Mouse (Mus musculus): ENCODE data around the gene Ppp1r12a. TPM values are rescaled to one million over a fixed set of nuclear protein-coding genes. Genes with fewer than 3 reads are reported as not detected.
A peak's percentile ranks its signal among the peaks of the same experiment; 100 is the strongest.

The Ppp1r12a gene
- polyA plus RNA-seq, 1 experiment from 2014 or later = 82.9 TPM

DNA sequence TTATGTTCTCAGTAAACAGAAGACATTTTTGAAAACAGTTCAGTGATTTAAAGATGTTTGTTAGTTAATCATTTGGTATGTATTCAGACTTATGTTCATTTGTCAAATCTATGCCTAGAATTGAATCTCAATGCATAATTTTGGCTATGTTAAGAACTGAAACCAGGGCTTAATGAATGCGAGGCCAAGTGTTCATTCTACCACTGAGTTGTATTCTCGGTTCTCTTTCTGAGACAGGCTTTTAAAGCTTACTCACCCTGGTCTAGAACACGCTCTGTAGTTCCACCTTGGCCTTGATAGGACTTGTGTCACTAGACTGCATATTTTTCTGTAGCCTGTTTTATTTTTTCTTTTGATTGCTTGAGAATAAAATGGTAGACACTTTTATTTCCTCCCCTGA is 28.0 kb downstream of the Ppp1r12a start:
- Histone ChIP-seq H3K4me3 (ENCODE audit: low read depth, low read length) (no peak overlapping the region), H3K36me3 (ENCODE audit: insufficient read depth, low read length) (no peaks in the 10 kb centered on the region), H3K9ac (replicated peaks; ENCODE audit: low read depth) (no peak overlapping the region), H3K27me3 (replicated peaks; ENCODE audit: insufficient read depth, low read length) (no peaks in the 10 kb centered on the region), H3K27ac (ENCODE audit: low read length) (0 out of 2 replicates have a peak overlapping the region, but pooled peaks have one; percentile 2), H3K9me3 (ENCODE audit: low read length) (no peaks in the 10 kb centered on the region), H3K4me2 (replicated peaks; ENCODE audit: low read depth, low read length) (no peak overlapping the region), H3K4me1 (ENCODE audit: insufficient read depth, low read depth, low read length) (peaks cover 8% of the 10 kb centered on the region)
- no peak for TF ChIP-seq CTCF (IDR thresholded peaks at IDR 0.05)
- no peak for TF ChIP-seq EP300 (IDR thresholded peaks at IDR 0.05)
- WGBS = 83% methylated on average over 3 of the region's 3 CpGs
- ATAC-seq (no peak), DNase-seq (ENCODE audit: low spot score) (no peak)

DNA sequence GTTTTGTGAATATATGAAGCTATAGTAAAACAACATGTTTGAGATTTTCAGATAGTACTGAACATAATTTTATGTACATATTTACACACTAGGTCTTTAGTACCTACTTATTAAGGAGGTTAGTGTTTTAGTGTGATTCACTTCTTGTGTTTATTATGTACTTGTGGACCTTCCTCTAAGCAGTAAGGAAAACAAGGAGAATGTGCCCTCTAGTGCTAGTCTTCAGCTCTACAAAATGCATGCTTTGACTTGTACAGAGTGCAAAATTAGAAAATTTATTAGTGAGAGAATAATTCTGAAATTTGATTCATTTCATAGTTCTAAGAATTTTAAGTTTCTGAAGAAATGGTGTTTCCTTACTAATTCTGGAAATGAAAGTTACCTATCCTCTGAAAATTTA is 28.6 kb downstream of the Ppp1r12a start:
- DNase-seq (ENCODE audit: low spot score) = peak; percentile 62
- ATAC-seq = no peak

DNA sequence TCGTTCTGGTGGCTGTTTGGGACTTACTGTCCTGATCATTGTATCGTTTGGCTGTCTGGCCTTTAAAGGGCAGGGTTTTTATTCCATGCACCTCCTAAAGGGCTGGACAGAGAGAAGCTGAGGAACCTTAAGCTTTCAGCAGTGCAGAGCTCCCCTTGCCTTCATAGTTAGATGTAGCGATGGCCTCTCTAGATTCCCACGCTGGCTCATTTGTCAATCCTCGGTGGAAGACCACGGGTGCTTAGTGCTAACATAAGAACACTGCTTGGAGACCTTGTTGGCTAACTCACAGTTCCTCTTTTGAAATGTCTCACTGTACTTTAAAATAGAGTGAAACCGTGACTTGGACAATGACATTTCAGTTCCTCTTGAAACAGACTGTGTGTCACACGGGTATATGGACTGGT is 29.4 kb downstream of the Ppp1r12a start:
- ATAC-seq = 0 out of 2 replicates have a peak, but pooled peaks have one; percentile 44
- H3K4me2 ChIP-seq (replicated peaks; ENCODE audit: low read depth, low read length) = 0 out of 2 replicates have a peak overlapping the region, but pooled peaks have one; percentile 2
- peak; percentile 64 for DNase-seq (ENCODE audit: low spot score)
- WGBS = 43% methylated on average over 8 of the region's 8 CpGs
- no peak overlapping the region for H3K4me3 ChIP-seq (ENCODE audit: low read depth, low read length)
- no peaks in the 10 kb centered on the region for H3K27me3 ChIP-seq (replicated peaks; ENCODE audit: insufficient read depth, low read length)
- no peak overlapping the region; the same call in 1 of the 2 replicates for H3K27ac ChIP-seq (ENCODE audit: low read length)
- no peaks in the 10 kb centered on the region for H3K9me3 ChIP-seq (ENCODE audit: low read length)
- H3K4me1 ChIP-seq (ENCODE audit: insufficient read depth, low read depth, low read length) = peaks cover 8% of the 10 kb centered on the region
- H3K9ac ChIP-seq (replicated peaks; ENCODE audit: low read depth) = no peak overlapping the region
- TF ChIP-seq CTCF (IDR thresholded peaks at IDR 0.05) (no peak), EP300 (IDR thresholded peaks at IDR 0.05) (no peak)
- H3K36me3 ChIP-seq (ENCODE audit: insufficient read depth, low read length) = no peaks in the 10 kb centered on the region

More for the DNA sequence above, 28.6 kb downstream of the Ppp1r12a start:
- no peak overlapping the region for H3K27ac ChIP-seq (ENCODE audit: low read length)
- H3K4me2 ChIP-seq (replicated peaks; ENCODE audit: low read depth, low read length) = no peak overlapping the region
- no peak overlapping the region for H3K9ac ChIP-seq (replicated peaks; ENCODE audit: low read depth)
- TF ChIP-seq CTCF (IDR thresholded peaks at IDR 0.05) (peak; percentile 71), EP300 (IDR thresholded peaks at IDR 0.05) (no peak)
- no peak overlapping the region for H3K4me3 ChIP-seq (ENCODE audit: low read depth, low read length)
- peaks cover 8% of the 10 kb centered on the region for H3K4me1 ChIP-seq (ENCODE audit: insufficient read depth, low read depth, low read length)
- H3K9me3 ChIP-seq (ENCODE audit: low read length) = no peaks in the 10 kb centered on the region
- no peaks in the 10 kb centered on the region for H3K27me3 ChIP-seq (replicated peaks; ENCODE audit: insufficient read depth, low read length)
- H3K36me3 ChIP-seq (ENCODE audit: insufficient read depth, low read length) = no peaks in the 10 kb centered on the region

- Histone ChIP-seq H3K9ac (replicated peaks; ENCODE audit: low read depth) (no peak overlapping the region), H3K4me1 (ENCODE audit: insufficient read depth, low read depth, low read length) (peaks cover 8% of the 10 kb centered on the region), H3K4me2 (replicated peaks; ENCODE audit: low read depth, low read length) (no peak overlapping the region), H3K27ac (ENCODE audit: low read length) (no peak overlapping the region), H3K36me3 (ENCODE audit: insufficient read depth, low read length) (no peaks in the 10 kb centered on the region), H3K9me3 (ENCODE audit: low read length) (no peaks in the 10 kb centered on the region), H3K4me3 (ENCODE audit: low read depth, low read length) (no peak overlapping the region), H3K27me3 (replicated peaks; ENCODE audit: insufficient read depth, low read length) (no peaks in the 10 kb centered on the region)
- DNase-seq (ENCODE audit: low spot score) = no peak
- 68% methylated on average over 2 of the region's 2 CpGs for WGBS
- ATAC-seq = no peak
- TF ChIP-seq CTCF (IDR thresholded peaks at IDR 0.05) = no peak
- no peak for TF ChIP-seq EP300 (IDR thresholded peaks at IDR 0.05)
Measured at GRCm38 (mm10) chr10:108192306-108192705, 30.3 kb downstream of the Ppp1r12a start.

GRCm38 (mm10) chr10:108196124-108196523 is 34.1 kb downstream of the Ppp1r12a start:
- Histone ChIP-seq H3K9ac (replicated peaks; ENCODE audit: low read depth) (no peak overlapping the region), H3K4me1 (ENCODE audit: insufficient read depth, low read depth, low read length) (peaks cover 7% of the 10 kb centered on the region), H3K4me2 (replicated peaks; ENCODE audit: low read depth, low read length) (no peak overlapping the region), H3K27ac (ENCODE audit: low read length) (no peak overlapping the region), H3K4me3 (ENCODE audit: low read depth, low read length) (no peak overlapping the region), H3K27me3 (replicated peaks; ENCODE audit: insufficient read depth, low read length) (no peaks in the 10 kb centered on the region), H3K36me3 (ENCODE audit: insufficient read depth, low read length) (no peaks in the 10 kb centered on the region), H3K9me3 (ENCODE audit: low read length) (no peaks in the 10 kb centered on the region)
- 98% methylated on average over 2 of the region's 2 CpGs for WGBS
- DNase-seq (ENCODE audit: low spot score) = no peak
- ATAC-seq = no peak
- TF ChIP-seq CTCF (IDR thresholded peaks at IDR 0.05) = no peak
- TF ChIP-seq EP300 (IDR thresholded peaks at IDR 0.05) = no peak

DNA sequence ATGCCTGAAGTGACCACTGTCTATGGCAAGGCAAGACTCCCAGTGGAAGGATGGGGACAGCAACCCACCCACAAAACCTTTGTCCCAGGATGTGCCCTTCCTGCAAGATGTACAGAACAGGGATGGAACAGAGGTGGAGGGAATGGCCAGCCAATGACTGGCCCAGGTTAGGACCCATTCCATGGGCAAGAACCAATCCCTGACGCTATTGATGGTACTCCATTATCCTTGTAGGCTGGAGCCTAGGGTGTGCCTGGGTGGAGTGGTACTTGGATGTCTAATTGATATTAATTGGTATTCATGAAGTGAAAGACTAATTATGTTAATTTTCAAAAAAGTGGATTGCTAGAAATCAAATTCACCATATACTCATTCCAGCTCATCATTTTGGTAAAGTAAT is 35.5 kb downstream of the Ppp1r12a start:
- DNase-seq (ENCODE audit: low spot score) = no peak
- H3K9me3 ChIP-seq (ENCODE audit: low read length) = no peaks in the 10 kb centered on the region
- no peaks in the 10 kb centered on the region; the same call in 1 of the 2 replicates for H3K4me1 ChIP-seq (ENCODE audit: insufficient read depth, low read depth, low read length)
- H3K27me3 ChIP-seq (replicated peaks; ENCODE audit: insufficient read depth, low read length) = no peaks in the 10 kb centered on the region
- no peaks in the 10 kb centered on the region for H3K36me3 ChIP-seq (ENCODE audit: insufficient read depth, low read length)
- no peak overlapping the region for H3K9ac ChIP-seq (replicated peaks; ENCODE audit: low read depth)
- 96% methylated on average over 1 of the region's 1 CpGs for WGBS
- no peak overlapping the region for H3K4me3 ChIP-seq (ENCODE audit: low read depth, low read length)
- no peak overlapping the region for H3K27ac ChIP-seq (ENCODE audit: low read length)
- no peak for TF ChIP-seq EP300 (IDR thresholded peaks at IDR 0.05)
- TF ChIP-seq CTCF (IDR thresholded peaks at IDR 0.05) = no peak
- ATAC-seq = no peak
- H3K4me2 ChIP-seq (replicated peaks; ENCODE audit: low read depth, low read length) = no peak overlapping the region

DNA sequence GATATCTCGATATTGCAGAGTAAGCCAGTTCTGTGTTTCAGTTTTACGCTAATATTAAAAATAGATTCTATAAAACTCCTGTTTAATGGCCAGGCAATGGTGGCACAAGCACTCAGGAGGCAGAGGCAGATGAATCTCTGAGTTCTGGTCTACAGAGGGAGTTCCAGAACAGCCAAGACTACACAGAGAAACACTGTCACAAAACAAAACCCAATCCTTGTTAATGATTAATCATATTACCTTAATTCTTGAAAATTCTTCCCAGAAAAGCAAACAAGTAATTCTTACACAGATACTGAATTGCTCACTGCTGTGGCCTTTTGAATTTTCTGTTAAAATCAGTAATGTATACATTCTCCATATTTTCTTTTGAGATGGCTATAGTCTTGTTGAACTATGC is 37.0 kb downstream of the Ppp1r12a start:
- Histone ChIP-seq H3K4me1 (ENCODE audit: insufficient read depth, low read depth, low read length) (no peaks in the 10 kb centered on the region; the same call in 1 of the 2 replicates), H3K27ac (ENCODE audit: low read length) (no peak overlapping the region), H3K27me3 (replicated peaks; ENCODE audit: insufficient read depth, low read length) (no peaks in the 10 kb centered on the region), H3K9ac (replicated peaks; ENCODE audit: low read depth) (no peak overlapping the region), H3K4me2 (replicated peaks; ENCODE audit: low read depth, low read length) (no peak overlapping the region), H3K4me3 (ENCODE audit: low read depth, low read length) (no peak overlapping the region), H3K9me3 (ENCODE audit: low read length) (no peaks in the 10 kb centered on the region), H3K36me3 (ENCODE audit: insufficient read depth, low read length) (no peaks in the 10 kb centered on the region)
- ATAC-seq (no peak), DNase-seq (ENCODE audit: low spot score) (no peak)
- TF ChIP-seq EP300 (IDR thresholded peaks at IDR 0.05) (no peak), CTCF (IDR thresholded peaks at IDR 0.05) (no peak)
- WGBS = 67% methylated on average over 2 of the region's 2 CpGs
